Mouse (Mus musculus): Measurements from ENCODE around the gene Uts2. TPM values are rescaled to one million over a fixed set of nuclear protein-coding genes. Genes with fewer than 3 reads are reported as not detected.
A peak's percentile ranks its signal among the peaks of the same experiment; 100 is the strongest.

Gene Uts2
- not detected in 2 replicates for total RNA-seq (2021)
- long read RNA-seq, experiment 1 = 0 reads
- long read RNA-seq, experiment 2 = 0 reads

DNA sequence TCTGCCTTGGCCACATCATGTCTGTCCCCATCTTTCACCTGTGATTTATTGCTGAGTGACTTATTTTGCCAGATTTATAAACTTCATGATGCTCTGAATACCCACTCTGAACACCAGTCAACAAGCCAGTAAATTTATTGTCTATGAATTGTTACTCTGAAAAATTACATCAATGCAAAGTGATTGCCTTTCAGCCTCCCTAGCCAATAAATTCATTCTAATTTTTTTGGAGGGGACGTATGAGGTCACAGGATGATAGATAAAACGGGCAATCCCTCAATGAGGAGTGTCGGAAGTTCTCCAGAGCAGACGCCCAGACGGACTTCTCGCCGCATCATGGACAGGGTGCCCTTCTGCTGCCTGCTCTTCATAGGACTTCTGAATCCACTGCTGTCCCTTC is at the start of gene Uts2:
Gene Uts2 (plus strand): TSS at position 301 of the 400 bp plus-strand sequence.
- no peak for DNase-seq

DNA sequence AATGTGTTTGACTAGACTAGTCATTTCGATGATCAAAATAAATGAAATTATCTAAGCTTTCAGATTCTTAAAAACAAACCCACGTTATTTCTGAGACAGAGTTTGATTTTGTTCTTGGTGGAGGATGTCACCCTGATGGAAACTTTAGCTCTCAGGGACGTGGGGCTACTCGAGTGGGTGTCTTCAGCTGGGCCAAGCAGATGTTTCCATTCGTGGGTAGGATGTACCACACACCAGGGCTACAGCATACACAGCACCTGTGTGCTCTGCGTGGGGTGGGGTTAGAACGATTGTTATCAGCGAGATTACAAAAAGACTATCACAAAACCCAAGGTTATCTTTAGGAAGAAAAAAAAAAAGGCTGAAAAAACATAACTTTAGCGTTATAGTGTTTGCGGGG is 45.9 kb upstream of the Uts2 start:
- no peak for DNase-seq

DNA sequence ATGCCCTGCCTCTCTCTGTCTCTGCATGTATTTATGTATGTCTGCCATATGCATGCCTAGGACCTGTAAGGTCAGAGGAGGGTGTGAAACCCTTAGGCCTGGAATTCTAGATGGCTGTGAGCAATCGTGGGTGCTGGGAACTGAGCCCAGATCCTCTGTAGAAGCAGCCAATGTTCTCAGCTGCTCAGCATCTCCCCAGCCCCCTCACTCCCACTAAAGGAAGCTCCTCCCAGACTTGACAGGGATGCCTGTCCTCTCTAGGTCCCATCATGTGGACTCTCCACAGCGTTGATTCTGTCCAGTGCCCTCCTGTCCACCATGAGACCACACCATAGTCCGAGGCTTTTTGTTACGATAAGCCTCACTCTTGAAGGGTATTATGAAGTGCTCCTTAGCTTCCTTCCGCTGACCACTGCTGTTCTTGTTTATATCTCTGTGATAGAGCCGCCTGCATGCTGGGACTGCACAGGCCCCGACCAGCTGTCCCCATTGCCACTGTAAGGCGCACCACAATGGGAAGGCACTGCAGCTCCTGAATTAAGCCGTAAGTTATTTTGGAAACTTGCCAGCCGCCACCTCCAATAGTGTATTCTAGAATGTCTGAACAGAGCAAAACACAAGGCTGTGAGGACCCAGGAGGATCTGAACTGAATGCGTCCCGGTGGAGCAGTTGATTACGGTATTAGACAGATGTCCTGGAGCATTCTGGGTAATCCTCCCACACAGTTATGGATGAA is 40.4 kb upstream of the Uts2 start:
- DNase-seq = no peak

DNA sequence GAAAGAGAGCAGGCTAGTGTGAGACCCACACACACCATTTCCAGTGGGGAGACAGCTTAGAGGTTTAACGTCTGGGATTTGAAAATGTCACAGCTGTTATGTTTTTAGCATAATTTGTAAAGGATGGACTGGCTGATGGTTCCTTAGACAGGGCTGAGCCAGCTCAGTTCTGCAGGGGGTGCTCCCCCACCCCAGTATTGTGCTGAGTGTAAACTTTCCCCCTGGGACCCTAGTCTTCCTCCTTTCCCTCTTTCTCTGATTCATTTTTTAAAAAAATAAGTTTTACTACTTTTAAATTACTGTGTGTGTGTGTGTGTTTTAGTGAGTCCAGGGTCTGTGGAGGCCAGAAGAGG is 39.8 kb upstream of the Uts2 start:
- no peak for DNase-seq

DNA sequence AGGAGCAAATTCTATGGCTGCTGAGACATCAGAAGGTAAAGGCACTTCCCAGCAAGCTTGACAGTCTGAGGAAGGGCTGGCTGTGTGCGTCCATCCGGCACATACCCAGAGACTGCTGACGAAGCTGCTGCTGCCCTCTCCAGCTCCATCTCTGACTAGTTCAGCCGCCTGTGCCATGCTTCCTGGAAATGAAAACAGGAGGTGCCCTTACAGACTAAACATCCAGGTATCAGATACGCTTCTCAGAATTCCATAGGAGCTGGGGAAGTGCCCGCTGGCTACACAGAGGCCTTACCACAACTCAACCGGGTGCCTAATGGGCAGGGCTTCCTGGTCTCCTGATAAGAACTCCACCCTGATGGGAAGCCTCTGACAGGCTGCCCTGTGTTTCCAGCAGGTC is 38.4 kb upstream of the Uts2 start:
- no peak for DNase-seq

DNA sequence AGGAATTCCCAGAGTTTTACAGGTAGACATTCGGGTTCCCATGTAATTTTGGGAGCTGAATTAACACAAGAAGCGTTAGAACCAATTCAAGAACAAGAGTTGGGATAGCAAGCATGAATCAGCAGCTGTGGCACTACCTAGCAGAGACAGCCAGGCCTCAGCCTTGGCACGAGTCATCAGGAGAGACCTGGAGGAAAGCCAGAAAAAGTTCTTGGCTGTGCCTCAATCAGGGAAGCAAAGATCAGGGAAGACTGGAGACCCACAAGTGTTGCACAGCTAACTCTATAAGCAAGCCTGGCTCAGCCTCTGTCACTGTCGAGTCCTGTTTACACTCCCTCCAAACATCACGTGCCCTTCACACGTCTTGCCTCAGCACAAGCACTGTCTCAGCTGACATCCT is 34.7 kb upstream of the Uts2 start:
- peak; percentile 83 for DNase-seq

DNA sequence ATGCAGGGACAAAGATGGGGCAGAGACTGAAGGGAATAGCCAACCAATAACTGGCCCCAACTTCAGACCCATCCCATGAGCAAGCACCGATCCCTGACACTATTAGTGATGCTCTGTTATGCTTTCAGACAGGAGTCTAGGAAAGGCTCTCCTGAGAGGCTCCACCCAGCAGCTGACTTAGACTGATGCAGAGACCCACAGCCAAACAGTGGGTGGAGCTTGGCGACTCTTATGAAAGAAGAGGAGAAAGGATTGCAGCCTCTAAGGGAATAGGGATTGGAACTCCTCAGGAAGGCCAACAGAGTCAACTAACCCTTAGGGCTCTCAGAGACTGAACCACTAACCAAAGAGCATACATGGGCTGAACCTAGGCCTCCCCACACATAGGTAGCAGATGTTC is 33.2 kb upstream of the Uts2 start:
- DNase-seq = peak; percentile 16

DNA sequence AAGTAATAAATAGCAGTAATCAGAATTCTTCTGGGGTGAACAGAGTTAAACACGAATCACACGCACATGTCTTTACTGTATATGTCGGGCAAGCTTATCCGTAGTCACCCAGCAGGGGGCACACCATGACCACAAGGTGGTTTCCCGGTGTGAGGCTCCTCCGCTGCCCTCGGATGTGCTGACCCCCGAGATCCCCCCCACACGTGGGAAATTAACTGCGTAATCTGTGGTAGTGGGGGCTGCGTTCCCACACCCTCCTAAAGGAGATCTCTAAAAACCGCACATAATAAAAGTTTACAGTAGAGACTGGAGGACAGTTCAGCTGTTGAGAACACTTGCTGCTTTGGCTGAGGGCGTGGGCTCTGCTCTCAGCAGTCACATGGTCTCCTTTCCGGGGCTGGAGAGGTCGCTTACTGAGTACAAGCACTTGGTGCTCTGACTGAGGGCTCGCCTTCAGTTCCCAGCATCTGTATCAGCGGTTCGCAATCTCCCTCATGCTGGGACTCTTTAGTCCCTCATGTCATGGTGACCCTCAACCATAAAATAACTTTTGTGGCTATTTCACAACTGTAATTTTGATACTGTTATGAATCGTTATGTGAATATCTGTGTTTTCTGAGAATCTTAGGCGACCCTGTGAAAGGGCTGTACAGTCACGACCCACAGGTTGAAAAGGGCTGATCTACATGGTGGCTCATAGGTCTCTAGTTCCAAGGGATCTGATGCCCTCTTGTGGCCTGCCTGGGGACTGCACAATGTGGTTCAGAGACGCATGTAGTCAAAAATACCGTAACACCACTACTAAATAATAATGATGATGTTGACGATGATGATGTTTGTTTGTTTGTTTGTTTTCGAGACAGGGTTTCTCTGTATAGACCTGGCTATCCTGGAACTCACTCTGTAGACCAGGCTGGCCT is 32.0 kb upstream of the Uts2 start:
- DNase-seq = peak; percentile 92

DNA sequence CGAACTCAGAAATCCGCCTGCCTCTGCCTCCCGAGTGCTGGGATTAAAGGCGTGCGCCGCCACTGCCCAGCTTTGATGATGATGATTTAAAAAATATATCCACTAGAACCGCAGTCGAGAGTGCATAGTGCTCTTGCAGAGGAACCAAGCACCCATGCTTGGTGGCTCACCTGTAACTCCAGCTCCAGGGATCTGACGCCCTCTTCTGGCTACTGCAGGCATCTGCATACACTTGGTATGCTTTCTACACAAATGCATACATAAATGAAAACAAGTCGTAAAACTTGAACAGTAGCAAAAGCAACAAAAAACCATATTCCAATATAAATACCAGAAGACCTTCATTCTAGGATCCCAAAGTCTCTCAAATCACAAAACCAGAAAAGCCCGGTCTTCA is 31.3 kb upstream of the Uts2 start:
- peak; percentile 20 for DNase-seq

DNA sequence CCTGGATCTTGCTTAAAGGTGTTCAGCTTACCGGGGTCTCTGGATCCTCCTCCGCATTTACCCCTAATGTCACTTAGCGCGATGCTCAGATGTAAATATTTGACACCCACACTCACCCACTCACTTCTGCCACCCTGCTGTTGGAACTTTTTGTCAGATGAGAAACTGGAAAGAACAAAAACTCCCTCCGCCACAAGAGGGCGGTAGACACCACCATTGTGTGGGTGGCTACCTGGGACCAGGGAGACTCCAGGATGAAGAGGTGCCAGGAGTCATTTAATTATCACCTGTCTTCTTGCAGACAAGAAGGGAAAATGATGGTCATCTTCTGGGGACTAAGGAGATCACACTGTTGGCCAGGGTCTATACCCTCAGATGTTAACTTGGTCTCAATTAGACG is 30.3 kb upstream of the Uts2 start:
- peak; percentile 72 for DNase-seq

DNA sequence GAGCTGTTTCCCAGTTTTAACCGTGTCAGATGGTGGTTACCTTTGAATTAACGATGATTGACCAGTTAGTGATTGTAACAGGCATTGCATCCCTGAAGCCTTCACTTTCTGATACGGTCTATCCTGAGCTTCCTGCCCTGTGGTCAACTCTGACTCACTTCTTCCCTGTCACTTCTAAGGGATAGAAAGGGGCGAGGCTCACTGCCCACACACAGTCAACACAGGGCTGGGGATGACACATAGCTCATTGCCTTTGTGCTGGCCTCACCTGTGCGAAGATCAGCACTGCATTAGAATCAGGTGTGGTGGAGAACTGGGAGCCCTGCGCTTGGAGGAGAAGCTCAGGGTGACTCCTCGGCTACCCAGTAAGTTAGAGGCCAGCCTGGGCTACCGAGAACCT is 27.9 kb upstream of the Uts2 start:
- DNase-seq = no peak

DNA sequence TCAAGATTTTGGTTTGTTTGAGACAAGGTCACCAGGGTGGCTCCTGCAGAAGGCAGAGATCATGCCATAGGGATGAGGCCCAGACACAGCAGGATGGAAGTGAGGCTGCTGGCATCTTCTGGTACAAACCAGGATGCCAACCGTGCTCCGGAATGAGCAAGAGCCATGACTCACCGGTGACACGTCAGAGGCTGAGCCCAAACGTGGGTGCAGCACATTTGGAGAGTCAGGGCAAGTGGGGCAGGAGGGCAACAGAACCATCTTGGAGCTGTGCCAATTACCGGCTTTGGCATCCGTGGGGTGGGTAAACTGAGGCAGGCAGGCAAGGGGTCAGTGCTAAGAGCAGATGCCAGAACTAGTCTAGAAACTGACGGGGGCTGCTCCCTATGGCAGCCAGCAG is 23.6 kb upstream of the Uts2 start:
- DNase-seq = peak; percentile 66

DNA sequence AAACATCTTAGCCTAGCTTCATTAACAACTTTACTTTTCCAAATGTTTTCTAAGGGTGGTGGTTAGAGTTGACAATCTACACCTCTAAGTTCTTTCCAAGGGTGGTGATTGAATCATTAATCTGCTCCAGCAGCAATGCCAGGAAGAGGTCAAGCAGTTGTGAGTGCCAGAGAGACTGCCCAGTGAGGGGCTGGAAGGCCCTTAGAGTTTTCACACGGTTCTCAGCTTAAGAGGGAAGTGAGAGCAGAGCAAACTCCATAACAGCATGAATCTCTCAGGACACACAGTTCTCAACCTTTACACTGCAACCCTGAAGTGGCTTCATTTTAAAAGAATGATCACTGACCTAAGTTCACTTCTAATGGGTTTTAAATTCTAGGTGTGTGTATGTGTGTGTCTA is 21.8 kb upstream of the Uts2 start:
- DNase-seq = no peak

DNA sequence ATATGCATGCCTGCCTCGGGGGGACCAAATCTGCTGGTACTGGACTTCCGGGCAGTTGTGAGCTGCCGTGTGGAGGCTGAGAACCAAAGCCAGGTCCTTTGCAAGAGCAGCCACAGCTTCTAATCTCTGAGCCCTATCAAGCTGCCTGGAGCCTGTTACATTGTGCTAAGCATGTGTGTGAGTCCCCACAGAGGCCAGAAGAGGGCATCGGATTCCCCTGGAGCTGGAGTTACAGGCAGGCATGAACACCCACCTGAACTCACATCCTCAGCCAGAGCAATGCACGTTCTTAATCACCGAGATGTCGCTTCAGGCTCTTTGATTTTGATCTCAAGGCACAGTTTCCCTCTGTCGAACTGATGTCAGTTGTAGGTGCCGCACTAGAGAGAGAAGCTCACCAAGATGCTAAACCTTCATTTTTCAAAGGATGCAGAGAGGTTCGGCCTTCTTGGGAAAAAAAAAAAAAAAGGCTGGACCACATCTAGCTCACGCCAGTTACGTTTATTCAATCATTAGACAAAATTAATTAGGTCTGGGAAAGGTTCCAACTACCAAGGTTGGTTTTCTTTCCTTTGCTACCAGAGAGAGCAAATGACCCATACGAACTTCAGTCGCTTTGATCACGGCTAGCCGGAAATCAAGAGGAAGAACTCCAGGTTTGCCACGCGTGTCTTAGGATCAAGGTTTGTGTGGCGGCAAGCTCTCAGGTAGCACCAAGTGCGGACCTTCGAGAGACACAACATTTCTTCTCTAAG is 18.6 kb upstream of the Uts2 start:
- DNase-seq = no peak

DNA sequence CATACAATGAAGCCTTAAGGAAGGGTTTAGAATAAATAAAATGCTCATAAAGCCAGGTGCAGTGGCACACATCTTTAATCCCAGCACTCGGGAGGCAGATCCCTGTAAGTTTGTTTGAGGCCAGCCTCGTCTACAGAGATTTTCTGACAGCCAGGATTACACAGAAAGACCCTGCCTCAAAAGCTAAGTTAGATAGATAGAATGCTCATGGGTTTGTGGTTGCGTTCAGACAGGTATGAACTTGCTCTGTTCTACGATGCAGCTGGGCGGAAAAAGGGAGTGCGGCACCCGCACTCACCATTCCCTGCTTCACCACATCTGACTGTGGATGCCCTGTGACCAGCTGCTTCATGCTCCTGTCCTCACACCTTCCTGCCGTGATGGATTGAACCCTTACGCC is 17.4 kb upstream of the Uts2 start:
- DNase-seq = no peak

DNA sequence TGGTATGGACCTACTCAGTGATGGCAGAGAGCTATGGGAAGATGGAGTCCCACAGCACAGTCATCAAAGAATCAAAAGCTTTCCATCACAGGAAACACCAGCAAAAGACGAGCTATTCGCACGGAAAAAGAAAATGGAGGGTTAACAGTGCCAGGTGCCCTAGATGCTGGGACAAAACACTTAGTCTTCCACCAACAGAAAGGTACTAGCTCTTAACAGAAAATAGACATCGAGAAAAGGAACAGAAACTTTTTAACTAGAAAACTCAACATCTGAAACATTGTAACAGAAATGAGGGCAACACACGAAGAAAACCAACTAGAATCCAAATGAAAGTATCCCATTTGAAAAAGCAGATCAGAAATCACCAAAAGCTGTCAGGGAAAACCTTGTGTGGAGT is 16.7 kb upstream of the Uts2 start:
- no peak for DNase-seq

DNA sequence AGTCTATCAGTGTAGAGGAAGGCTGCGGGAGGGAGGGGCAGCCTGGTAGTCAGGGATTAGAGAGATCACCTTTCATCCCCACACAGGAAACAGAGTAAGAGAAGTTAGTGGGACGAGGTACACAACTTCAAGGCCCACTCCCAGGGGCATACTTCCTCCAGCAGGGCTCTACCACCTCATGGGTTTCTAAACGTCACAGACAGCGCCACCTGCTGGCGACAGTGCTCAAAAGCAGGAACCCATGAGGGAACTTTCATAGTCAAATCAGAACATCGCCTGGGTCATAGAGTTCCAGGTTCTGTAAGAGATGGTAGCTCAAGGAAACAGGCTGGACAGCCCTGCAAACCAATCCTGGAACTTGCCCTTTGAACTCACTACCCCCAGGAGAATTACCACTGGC is 6.7 kb upstream of the Uts2 start:
- DNase-seq = peak; percentile 61

DNA sequence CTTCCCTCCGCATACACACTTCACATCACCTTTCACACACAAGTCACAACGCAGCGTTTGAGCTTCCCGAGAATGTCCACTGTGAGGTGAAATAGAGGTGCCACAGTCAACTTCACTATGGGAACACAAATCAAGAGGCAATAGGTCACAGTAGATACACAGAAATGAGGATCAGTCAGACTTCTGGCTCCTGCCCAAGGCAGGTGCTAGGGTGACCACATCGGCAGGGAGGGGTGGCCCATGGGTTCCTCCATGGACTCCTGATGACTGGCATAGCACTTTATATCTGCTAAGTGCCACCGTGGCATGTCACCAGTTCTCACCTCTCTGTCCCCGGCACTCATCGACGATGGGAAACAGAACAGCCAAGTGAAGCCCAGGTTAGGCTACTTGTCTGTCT is 1.7 kb downstream of the Uts2 start:
- no peak for DNase-seq

DNA sequence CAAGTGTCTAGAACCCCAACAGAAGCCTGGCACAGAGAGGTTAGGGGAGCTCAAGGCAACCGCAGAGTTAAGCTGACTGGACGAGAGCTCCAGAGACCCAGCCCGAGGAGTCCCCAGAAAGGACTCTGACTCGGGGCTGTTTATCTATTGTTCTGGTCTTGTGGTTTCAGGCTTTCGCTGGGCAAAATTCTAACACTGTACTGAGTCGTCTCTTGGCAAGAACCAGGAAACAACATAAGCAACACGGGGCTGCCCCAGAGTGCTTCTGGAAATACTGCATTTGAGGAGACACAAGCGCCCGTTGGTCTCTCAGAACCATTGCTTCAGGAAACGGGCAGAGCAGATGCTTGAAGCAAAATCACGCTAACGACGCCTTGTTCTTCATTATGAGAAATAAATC is 4.5 kb downstream of the Uts2 start:
- no peak for DNase-seq

DNA sequence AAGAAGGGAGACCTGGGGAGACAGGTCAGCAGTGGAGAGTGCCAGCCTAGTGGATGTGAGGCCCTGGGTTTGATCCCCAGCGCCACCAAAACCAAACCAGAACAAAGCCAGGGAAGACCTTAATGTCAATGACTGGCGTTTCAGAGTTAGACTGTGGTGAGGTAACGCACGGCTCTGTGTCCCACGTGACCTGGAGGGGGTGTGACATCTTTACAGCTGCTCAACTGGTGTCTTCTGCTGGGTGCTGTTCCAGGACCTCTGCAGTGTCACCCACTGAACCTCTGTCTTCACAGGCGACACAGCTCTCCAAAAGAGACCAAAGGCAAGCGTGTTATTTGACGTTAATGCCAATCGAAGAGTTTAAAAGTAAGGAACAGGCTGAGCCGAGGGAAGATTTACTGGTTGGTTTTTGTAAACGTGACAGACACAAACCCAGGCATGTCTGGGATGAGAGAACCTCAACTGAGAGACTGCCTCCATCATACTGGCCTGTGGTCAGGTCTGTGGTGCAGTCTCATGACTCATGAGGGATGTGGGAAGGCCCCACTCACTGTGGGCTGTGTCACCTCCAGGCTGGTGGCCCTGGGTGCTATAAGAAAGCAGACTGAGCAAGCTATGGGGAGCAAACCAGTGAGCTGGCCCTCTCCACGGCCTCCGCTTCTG is 8.9 kb downstream of the Uts2 start:
- no peak for DNase-seq

DNA sequence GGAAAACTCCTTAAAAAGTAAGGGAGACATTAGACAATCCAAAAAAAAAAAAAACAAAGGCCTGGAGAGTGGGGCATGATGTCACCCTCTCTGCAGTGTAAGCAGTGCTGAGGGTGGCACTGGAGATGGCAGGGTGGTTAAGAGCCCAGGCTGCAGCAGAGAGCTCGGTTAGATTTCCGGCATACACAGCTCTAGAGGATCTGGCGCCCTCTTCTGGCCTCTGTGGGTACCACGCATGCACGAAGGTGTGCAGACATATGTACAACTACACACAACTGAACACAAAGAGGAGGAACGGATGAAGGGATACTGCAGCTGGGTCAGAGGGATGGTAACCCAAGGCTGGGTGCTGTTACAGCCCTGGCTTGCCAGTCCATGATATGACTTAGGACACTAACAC is 10.0 kb downstream of the Uts2 start:
- peak; percentile 73 for DNase-seq

DNA sequence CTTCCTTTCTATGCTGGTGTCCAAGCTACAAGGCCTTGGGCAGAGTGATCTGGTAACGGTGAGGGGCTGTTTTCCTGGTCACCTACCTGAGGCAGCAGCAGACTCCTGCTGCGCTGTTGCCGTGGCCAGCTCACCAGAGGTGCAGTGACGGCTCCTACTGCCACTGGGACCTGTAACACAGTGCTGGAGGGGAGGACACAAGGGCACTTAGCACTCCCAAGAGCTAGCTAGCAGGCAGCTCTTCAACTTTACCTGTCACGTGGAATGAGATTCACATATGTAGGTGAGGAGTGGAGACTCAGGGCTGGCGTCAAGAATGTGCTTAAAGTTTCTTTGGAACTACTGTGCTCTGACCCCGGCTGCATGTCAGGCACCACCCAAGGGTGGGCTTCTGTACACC is 13.4 kb downstream of the Uts2 start:
- no peak for DNase-seq

Data from adrenal gland, postnatal 14 days (tissue).